Mouse (Mus musculus) stomach, postnatal 0 days (tissue): Measurements from ENCODE around the gene Zfp112. TPM values are rescaled to one million over a fixed set of nuclear protein-coding genes. Genes with fewer than 3 reads are reported as not detected.
A peak's percentile ranks its signal among the peaks of the same experiment; 100 is the strongest.

Experiments
- ATAC-seq: fragments of 200-750 bp; cut with Nextera tagmentation; 2 replicates; pipeline ENCODE4 v1.8.0; 2017; ENCODE audit not compliant: low FRiP score, low TSS enrichment
- DNase-seq: peaks from one replicate; pipeline ENCODE4 v3.0.0-alpha.2; 2016; ENCODE audit warnings: low spot score
- H3K27ac ChIP-seq: fragments of 300-500 bp; sonication (generic); replicated peaks from 2 replicates; pipeline ENCODE4 v1.5.1; 2014; ENCODE audit warnings: mild to moderate bottlenecking, control low read depth
- H3K27me3 ChIP-seq: fragments of 300-500 bp; sonication (generic); 2 replicates; pipeline ENCODE4 v1.6.1; 2014; ENCODE audit warnings: low read length; ENCODE audit not compliant: control insufficient read depth, insufficient read depth
- H3K36me3 ChIP-seq: fragments of 300-500 bp; sonication (generic); 2 replicates; pipeline ENCODE4 v1.6.1; 2014; ENCODE audit warnings: low read length, mixed read lengths; ENCODE audit not compliant: control insufficient read depth, insufficient read depth
- H3K4me1 ChIP-seq: fragments of 300-500 bp; sonication (generic); replicated peaks from 2 replicates; pipeline ENCODE4 v1.6.1; 2014; ENCODE audit warnings: antibody characterized with exemption; ENCODE audit not compliant: control insufficient read depth, insufficient read depth
- H3K4me2 ChIP-seq: fragments of 300-500 bp; sonication (generic); replicated peaks from 2 replicates; pipeline ENCODE4 v1.6.1; 2014; ENCODE audit warnings: low read depth, mild to moderate bottlenecking, control low read depth, moderate library complexity
- H3K4me3 ChIP-seq: fragments of 300-500 bp; sonication (generic); 2 replicates; pipeline ENCODE4 v1.5.1; 2014; ENCODE audit warnings: low read depth, low read length, control low read depth
- H3K9ac ChIP-seq: fragments of 300-500 bp; sonication (generic); 2 replicates; pipeline ENCODE4 v1.6.1; 2014; ENCODE audit warnings: mild to moderate bottlenecking, low read length, control low read depth, mixed read lengths
- H3K9me3 ChIP-seq: fragments of 300-500 bp; sonication (generic); 2 replicates; pipeline ENCODE4 v1.6.1; 2016; ENCODE audit warnings: low read length; ENCODE audit not compliant: control insufficient read depth
- CTCF ChIP-seq: IDR thresholded peaks from 2 replicates; pipeline ENCODE4 v1.5.1; 2016; ENCODE audit warnings: antibody characterized with exemption, low read depth, mild to moderate bottlenecking, moderate library complexity
- EP300 ChIP-seq: optimal IDR thresholded peaks from 2 replicates; pipeline ENCODE3; 2016; ENCODE audit warnings: antibody characterized with exemption
- WGBS: fragments of 180-500 bp; shearing (Covaris S2); extraction: QIAGEN DNeasy Blood & Tissue Kit; methylation state at CpG from one replicate; pipeline ENCODE4 v1.1.7; 2014; 5-methylcytosine and 5-hydroxymethylcytosine counted together
- polyA plus RNA-seq: library from polyadenylated mRNA; unstranded; fragments of >200 nt; fragmentation: Nextera tagmentation; extraction: Ambion mirVana; gene quantifications from 2 replicates; pipeline ENCODE4 v1.2.1, GENCODE M21; 2015

The Zfp112 gene
- polyA plus RNA-seq, 1 experiment from 2014 or later = 2.2 TPM

GRCm38 (mm10) chr7:24174618-24175336 lies 62.7 kb downstream of the Zfp112 start, which contains the start of gene Zfp114:
Gene Zfp114 (plus strand): TSS chr7:24175060.
- Histone ChIP-seq H3K4me1 (no peaks in the 10 kb centered on the region), H3K9me3 (no peaks in the 10 kb centered on the region), H3K4me2 (peak within 1 kb of the TSS; percentile 50), H3K27ac (0 out of 2 replicates have a peak within 1 kb of the TSS, but pooled peaks have one; percentile 30), H3K4me3 (peak within 1 kb of the TSS; percentile 61), H3K36me3 (no peaks in the 10 kb centered on the region), H3K9ac (peak within 1 kb of the TSS; percentile 56), H3K27me3 (no peaks in the 10 kb centered on the region)
- 12% methylated on average over 23 of the region's 23 CpGs for WGBS
- TF ChIP-seq CTCF (peak; percentile 26), EP300 (no peak)
- DNase-seq (peak; percentile 72), ATAC-seq (peak; percentile 93)

- Histone ChIP-seq H3K9me3 (no peaks in the 10 kb centered on the region), H3K4me3 (peak overlapping the region; percentile 61), H3K4me2 (peak overlapping the region; percentile 50), H3K9ac (peak overlapping the region; percentile 56; the same call in 1 of the 2 replicates), H3K4me1 (no peaks in the 10 kb centered on the region), H3K36me3 (no peaks in the 10 kb centered on the region), H3K27ac (no peak overlapping the region), H3K27me3 (no peaks in the 10 kb centered on the region)
- no peak for DNase-seq
- 51% methylated on average over 6 of the region's 6 CpGs for WGBS
- ATAC-seq = 0 out of 2 replicates have a peak, but pooled peaks have one; percentile 8
- no peak for TF ChIP-seq EP300
- no peak for TF ChIP-seq CTCF
Measured at GRCm38 (mm10) chr7:24175337-24175711, 63.2 kb downstream of the Zfp112 start.

Other genes starting within 250 kb of the Zfp112 start
- not detected in 2 replicates for gene Vmn1r177, start 245.9 kb upstream of the Zfp112 start, polyA plus RNA-seq
- gene Vmn1r178, start 220.3 kb upstream of the Zfp112 start, polyA plus RNA-seq = not detected in 2 replicates
- 0.02 TPM in 1 of 2 replicates, not detected in the other for gene Vmn1r179, start 185.3 kb upstream of the Zfp112 start, polyA plus RNA-seq
- gene Vmn1r180, start 161.7 kb upstream of the Zfp112 start, polyA plus RNA-seq = not detected in 2 replicates
- gene Vmn1r181, start 137.7 kb upstream of the Zfp112 start, polyA plus RNA-seq = 0.04 TPM in 1 of 2 replicates, not detected in the other
- gene V1rd19, start 110.6 kb upstream of the Zfp112 start, polyA plus RNA-seq = not detected in 2 replicates
- gene Vmn1r183, start 59.1 kb upstream of the Zfp112 start, polyA plus RNA-seq = 0.01 TPM in 1 of 2 replicates, not detected in the other
- gene Zfp180, start 30.4 kb upstream of the Zfp112 start, polyA plus RNA-seq = 6.7 and 7.1 TPM in 2 replicates
- 8.3 TPM in 2 replicates for gene Zfp235, start 21.9 kb downstream of the Zfp112 start, polyA plus RNA-seq
- gene Zfp114, start 62.7 kb downstream of the Zfp112 start, polyA plus RNA-seq = 1.2 and 1.4 TPM in 2 replicates
- 3.4 and 4.0 TPM in 2 replicates for gene Zfp111, start 99.1 kb downstream of the Zfp112 start, polyA plus RNA-seq
- 1.4 and 1.6 TPM in 2 replicates for gene Zfp109, start 125.2 kb downstream of the Zfp112 start, polyA plus RNA-seq
- gene Zfp108, start 142.5 kb downstream of the Zfp112 start, polyA plus RNA-seq = 1.8 and 1.9 TPM in 2 replicates
- 4.3 TPM in 2 replicates for gene Zfp93, start 158.1 kb downstream of the Zfp112 start, polyA plus RNA-seq
- 12.9 and 13.8 TPM in 2 replicates for gene Zfp61, start 188.9 kb downstream of the Zfp112 start, polyA plus RNA-seq
- gene Zfp94, start 204.4 kb downstream of the Zfp112 start, polyA plus RNA-seq = 4.8 and 5.5 TPM in 2 replicates
- gene Tescl, start 221.6 kb downstream of the Zfp112 start, polyA plus RNA-seq = 0.15 and 0.42 TPM in 2 replicates
- 196 and 201 TPM in 2 replicates for gene Lypd5, start 236.9 kb downstream of the Zfp112 start, polyA plus RNA-seq